Mouse (Mus musculus) right cerebral cortex, postnatal 10 days (tissue): ENCODE data around the gene Lrmda.
A peak's percentile ranks its signal among the peaks of the same experiment; 100 is the strongest.

ENCODE experiments used
- DNase-seq, 2 experiments: peaks; one replicate each; pipeline ENCODE4 v3.0.0; 2021; ENCODE audit warnings: low spot score in 2 of 2

Gene Lrmda

DNA sequence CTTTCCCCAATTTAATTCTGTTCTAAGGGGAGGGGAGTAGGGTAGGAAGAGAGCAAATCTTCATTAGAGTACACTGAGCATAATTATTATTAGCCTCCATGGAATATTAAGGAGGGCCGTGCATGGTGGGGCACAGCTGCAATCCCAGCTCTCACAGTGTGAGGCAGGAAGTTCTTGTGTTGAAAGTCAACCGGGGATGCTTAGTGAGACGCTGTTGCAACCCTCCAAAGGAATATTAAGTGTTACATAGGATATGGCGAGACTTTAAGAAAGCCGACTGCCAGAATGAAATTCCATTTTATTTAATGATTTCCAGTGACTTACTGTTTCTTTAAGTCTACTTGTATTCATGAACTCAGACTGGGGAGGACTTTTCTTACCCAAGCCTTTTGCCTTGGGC is 23.9 kb downstream of the Lrmda start:
- DNase-seq: no peak

DNA sequence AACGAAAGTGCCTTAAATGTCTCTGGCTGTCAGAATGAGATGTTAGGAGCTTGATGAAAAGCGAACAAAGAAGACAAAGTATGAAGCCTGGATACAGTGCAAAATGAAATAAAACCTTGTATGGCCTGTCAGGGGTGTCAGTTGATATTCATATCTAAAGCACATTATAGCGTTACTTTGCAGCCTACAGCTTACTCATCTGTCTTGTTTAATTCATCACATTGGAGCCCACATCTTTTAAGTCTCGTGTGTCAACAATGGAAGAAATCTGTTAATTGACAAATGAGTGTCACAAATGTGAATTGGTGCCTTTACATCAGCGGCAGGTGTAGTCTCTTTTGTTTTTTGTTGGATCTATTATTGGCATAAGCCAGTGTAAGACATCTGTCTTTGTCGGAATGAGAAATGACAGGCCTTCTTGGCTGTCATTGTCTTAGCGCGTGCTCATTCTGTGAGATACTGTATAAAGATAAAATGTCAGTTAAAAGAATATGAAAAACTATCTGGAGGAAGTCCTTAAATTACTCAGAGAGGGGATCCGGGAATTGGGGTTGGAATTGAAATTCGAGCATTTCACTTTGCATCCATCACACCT is 26.8 kb downstream of the Lrmda start:
- DNase-seq: no peak

DNA sequence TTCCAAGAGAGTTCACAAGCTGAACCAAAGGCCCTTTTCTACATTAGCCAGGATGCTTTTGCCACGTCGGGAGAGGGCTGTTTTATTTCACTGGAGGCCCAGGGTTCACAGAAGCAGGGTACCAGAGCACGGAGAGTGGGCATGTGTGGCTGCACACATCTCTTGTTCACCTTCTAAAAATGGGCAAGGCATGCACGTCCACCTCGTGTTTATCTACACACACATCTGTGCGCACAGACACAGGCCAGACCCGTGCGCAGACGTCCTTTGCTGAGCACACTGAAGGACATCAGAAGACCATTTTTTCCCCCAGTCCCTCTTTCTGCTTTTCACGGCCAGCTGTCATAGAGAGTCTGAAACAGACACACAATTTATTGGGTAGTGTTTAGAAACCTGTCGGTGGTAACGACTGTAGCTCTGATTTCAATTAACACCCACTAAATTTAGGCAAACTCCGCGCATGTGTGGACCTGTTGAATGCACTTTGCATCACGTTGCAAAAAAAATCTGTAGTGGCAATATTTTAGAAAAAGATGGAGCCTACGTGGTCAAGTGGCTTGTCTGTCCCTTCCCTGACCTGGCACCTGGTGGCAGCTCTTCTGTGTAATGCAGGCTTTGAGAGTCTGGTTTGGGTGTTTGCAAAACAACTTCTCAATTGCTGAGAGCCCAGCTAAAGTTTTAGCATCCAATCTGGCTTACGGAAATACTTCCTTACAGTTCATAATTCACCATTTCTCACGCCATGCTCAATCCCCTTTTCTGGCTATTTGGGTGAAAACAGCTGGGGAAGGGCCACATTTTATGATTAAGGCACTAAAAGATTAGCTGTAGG is 28.8 kb downstream of the Lrmda start:
- DNase-seq: no peak

DNA sequence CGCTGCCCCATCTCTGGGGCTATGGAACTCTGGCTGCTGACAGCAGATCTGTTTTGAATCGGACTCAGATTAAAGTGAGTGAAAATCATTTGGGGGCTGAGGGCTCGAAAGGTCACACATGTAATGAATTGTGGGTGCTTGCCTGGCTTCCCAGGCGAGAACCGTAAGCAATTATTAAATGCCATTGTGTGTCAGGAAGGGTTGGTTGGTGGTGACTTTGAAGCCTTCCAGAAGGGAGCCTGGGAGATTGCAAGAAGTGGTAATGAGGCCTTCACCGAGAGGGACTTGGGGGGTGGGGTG is 29.3 kb downstream of the Lrmda start:
- DNase-seq: no peak

DNA sequence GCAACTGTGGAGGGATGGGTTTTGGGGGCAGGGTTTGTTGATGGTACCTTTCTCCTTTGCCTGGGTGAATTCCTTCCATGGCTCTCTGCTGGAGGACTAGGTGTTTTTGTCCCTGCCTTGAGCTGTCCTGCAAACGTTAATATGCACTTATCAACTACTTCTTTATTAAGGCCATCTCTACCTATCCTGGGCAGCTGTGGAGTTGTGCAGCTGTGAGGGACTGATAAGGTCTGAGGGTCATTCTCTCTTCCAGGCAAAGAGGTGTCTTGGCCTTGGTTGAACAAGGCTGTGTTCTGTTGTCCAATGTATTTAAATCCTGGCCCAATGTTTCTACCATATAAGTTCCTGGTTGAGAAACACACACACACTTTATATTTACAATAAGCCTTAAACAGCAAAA is 29.8 kb downstream of the Lrmda start:
- no peak for DNase-seq

DNA sequence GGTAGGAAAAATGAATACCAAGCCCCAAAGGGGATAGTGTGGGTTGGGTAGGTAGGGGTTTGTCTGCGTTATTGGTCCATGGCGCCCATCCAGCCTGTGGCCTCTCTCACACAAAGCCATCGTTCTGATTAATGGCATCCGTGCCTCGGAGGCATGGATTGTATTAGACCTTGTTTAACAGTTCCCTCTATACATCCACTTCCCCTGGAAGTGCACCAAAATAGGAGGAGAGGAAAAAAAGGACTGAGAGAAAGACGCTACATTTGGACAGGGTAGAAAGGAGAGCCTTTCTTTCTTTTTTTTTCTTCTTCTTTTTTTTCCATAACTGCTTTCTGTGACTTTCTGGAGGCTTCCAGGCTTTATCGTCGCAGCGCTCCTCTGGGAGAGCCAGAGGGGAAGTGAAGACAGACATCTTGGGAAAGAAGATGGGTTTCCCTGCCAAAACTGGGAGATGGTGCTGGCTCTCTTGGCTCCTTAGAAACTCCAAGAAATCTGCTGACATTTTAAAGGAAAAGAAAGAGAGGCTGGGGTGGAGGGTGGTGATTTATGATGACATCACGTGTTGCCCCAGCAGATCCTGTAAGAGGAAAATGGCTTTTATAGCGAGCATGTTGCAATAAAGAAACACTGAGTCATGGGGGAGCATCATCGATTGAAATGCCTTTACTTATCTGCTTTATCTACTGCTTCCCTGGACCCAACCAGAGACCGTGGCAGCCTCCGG is 32.6 kb downstream of the Lrmda start:
- peak; percentile 25 to 35 for DNase-seq

DNA sequence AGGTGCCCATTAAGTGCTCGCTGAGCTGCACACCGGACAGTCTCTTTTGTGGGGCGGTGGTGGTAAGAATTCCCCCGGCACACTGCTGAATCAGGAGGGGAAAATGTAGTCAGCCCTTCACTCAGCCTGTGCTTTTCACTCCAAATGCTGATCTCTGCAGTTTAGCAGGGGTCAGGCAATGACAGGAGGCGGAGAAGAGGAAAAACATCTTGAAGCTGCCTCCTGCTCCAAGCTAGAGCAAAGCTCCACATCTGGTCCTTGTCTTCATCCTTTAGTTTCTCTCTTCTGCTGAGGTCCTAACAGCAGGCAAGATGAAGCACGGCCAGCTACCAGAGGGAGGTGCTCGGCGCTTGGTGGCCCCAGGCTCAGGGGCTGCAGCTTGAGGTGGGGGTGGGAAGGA is 36.1 kb downstream of the Lrmda start:
- no peak for DNase-seq

DNA sequence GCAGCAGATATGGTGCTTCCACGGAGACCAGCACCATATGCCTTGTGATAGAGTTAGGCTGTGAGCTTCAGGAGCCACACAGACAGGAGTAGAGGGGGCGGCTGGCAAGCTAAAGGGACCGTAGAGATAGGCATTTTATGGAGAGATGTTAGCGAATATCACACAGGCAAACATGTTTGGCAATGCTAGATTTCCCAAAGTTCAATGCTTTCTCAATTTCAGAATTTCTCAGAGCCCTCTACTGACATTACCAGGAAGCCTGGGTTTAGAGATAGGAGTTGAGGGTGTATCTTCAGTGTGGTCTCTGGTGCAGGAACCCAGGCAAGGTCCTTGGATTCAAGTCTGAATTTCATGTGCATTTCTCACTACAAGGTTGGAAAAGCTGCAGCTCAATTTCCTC is 36.7 kb downstream of the Lrmda start:
- DNase-seq: no peak

DNA sequence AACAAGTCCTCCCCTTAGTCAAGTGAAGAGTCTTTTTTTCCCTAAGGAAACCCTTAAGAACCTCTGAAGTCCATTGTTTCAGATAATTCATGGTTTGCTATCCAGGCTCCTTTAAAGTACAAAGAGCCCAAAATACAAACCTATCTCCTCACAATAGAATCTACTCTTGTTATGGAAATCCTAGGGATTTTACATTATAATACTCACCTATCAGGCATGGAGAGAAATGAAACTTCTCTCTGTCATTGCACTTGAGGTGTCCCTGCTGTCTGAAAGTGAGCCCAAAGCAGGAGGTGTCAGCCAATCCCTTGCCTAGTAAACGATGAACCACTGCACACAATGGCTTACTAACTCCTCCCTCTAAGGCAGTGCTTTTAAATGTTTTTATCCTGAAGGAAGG is 39.2 kb downstream of the Lrmda start:
- DNase-seq: no peak

DNA sequence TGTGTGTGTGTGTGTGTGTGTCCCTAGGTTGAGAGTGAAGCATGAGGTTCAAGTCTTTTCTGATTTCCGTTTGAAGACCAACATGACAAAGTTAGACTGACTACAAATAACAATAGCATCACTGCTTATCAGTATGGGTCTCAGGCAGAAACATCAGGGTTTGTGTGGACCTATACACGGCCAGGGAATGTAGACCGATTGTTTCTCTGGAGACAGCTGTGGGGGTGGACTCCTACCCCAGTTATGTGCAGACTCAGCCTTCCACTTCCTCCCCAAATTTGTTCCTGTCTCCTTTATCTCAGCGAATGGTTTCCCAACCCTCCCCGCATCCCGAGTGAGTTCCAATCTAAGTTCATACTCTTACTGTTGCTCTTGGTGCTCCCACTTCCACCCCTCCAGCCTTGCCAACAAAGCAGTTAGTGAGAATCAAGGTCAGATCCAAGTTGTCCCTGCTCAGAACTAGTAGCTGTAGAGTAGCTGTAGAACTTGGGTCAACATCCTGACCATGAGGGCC is 39.9 kb downstream of the Lrmda start:
- no peak for DNase-seq

DNA sequence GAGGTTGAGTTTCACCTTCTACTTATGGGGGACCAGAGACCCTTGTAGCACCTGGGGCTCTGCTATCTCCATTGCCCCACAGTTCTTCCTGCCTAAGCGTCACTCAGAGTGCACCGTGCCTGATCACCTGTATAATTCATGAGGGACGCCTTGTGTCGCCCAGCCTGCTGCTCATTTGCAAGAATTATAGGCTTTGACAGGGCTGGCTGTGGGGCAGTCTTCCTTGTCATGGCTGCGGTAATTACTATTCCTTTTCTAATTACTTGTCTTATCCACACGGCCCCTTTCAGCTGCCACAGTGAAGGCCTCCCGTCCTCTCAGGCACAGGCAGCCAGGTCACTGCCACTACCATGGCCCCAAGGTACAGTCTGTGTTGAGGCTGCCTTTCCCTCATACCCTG is 41.3 kb downstream of the Lrmda start:
- DNase-seq: no peak

DNA sequence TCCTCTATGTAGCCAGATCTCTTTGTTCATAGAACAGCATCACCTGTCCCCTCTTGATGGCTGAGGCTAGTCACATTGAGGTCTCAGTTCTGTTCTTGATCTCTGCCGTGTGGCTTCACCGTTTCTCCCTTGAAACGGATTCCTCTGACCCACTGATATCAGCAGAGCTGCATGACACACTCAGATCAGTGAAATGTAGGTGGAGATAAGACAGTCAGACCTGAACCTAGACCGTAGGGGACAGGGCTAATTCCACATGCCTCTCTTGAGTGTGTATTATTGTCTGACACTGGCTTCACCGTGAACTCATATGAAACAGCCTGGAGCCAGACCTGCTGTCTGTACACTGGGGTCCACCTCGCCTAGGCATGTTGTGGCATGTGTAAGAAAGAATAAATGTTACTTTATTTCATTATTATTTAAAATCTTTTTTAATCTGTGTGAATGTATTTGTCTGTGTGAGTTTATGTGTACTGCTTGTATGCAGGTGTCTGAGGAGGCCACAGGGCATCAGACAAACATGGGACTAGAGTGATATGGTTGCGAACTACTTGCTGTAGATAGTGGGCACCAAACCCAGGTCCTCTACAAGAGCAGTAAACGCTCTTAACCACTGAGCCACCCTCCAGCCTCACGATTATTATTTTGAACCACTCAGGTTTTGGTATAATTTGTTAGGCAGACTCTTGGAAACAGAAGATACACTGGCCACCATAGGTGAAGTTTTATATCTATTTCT is 42.8 kb downstream of the Lrmda start:
- no peak for DNase-seq

DNA sequence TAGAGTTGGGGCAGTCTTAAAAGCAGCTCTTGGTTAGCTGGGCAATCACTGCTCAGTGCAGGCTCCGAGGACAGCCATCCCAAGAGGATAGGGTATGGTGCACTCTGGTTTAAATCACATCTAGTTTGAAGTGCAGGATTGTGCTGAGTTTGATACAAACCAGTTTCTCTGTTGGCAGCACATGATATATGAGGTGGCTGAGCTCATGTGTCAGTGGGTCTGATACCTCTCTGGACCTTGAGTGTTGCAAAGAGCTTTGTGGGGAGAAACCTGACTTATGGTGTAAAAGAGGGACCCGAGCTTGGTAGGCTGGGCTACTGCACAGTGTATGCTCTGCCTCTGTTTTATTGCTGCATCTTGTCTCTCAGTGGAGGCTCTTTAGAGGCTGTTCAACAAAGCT is 49.7 kb downstream of the Lrmda start:
- DNase-seq: no peak

DNA sequence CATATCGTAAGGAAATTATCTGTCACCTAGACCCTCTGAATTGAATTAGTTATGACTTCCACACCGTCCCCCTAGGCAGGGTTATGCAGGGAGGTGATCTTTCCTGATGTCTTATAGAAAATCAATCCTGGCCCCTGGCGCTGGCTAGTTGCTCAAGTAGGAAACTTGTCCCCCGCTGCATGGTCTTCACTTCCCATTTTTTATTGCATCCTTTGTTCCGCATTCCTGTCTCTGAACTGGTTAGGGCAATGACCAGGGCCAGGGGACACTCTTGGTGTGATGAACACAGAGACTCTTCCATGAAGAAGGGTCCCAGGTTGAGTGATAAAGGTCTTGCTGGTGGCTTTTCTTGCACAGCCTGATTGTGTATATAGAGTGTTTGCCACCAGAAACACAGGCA is 53.9 kb downstream of the Lrmda start:
- DNase-seq: no peak

DNA sequence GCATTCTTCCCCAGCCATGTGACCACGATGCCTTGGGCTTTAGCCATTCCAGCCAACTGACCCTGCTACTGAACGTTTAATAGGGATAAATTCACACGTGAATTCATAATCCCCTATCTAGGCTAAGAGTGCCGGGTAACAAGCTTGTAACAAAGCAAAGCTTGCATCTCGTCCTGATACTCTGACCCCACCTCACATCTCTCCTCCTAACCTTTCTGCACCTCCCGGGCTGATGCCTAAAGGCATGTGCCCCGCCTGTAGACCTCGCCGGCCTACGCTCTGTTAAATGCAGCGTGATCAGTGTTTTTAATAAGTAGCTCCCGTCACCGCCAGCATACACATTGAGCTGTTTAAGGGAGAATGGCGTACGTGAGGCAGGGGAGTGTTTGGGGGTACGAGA is 54.7 kb downstream of the Lrmda start:
- no peak for DNase-seq

DNA sequence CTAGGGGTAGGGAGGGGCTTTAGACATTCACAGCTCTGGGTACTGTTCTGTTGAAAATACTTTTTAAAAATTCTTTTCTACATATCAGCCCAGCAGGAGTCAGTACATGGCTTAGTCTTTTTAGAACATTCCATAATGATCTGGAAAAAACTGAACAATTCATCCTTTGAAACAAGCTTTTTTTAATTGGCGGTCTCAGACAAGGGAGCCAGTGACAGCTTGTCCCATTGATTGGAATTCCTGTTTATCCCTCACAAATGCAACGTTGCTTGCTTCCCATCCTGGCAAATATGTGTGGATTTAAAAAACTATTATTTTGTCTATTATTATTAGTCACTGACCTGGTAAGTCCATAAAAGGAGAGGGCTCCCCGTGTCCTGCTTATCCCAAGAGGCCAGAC is 64.4 kb downstream of the Lrmda start:
- DNase-seq: no peak

DNA sequence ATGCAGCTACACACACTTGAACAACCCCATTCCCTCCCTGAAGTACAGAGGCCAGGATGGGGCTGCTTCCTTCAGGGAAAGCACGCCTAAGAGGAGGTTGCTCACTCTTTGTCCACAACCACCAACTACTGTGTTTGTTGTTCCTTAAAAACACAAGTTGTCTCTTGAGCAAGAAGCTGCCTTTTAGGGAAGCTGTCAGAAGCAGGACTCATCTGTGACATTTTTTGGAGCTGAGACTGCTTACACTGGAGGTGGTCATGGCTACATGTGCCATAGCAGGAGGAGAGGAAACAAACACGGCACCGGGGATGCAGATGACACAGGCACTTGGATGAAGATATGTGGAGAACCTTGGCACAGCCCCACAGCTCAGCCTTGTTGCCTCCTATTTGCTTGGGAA is 65.9 kb downstream of the Lrmda start:
- no peak for DNase-seq

DNA sequence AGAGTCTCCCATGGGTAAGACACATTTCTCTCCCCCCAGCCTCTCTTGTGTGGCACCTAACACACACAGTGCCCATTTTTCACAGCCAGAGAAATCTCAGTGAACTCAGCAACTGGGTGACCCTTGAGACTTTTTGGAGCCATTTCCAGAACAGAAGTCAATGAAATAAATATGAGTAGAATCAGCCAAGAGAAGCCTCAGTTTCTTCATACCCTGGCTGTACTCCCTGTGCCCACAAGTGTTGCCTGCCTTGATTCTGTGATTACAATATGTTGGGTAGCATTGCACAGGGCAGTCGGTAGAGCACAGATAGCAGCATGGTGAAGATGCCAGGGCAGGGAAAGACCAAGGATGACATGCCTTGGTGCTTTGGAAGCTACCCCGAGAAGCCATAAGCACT is 69.1 kb downstream of the Lrmda start:
- DNase-seq: no peak

DNA sequence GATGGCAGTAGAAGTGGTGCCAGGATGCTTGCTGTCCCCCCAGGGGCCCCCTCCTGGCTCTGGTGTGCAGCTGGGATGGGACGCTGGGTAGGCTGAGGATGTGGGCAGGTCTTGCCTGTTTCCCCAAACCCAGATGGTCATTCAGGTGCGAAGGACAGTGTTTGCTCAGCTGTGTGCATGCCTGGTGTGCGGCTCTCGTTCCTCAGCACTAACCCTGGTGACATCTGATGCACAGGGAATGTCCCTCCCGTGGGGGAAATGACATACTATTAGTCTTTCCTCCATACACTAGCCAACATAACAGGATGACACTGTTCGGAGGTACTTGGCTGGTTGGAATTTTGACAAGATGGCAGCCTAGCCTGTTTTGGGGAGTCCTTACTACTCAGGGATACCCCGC is 69.8 kb downstream of the Lrmda start:
- DNase-seq: no peak

DNA sequence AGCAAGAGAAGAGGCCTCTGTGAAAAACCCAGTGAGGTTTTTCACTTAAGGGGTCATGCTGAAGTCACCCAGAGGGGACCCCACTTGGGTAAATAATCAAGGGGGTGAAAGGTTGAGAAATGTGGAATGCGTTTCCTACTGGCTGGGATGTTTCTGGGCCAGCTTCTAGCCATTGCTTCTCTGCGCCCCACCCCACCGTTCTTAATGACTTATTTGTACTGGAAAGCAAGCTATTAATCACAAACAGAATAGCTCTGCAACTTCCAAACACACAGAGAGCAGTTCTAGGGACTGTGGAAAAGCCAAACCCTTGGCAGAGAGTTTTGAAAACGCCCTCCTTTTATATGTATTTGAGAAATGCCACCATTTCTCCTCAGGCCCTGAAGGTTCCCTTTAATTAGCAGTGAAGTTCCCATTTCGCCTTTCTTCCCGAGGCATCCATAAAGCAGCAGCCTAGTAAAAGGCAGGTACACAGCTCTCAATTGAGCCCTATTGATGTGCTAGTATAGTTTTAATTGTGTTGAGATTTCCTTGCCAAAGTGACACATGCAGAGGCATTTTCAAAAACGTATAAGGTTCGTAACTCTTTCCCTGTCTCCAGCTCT is 70.5 kb downstream of the Lrmda start:
- DNase-seq: no peak

DNA sequence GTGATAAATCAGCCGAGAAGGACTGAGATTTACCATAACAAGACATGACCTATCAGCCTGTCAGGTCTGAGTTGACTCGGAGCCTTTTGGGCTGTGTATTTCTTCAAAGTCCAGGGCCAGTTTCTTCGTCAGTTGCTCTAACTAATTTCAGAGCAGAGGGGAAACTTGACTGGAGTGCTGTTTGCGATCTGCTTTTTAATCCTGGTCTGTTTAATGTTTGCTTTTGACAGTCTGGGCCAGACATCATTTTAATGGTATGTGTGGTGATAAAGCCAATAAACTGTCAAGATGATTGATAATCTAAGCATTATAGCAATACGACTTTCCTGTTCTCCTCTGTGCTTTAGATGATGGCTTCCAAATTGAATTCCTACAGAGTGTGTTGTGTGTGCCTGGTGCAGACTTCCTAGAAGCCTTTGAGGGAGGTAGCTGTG is 71.3 kb downstream of the Lrmda start:
- no peak for DNase-seq

DNA sequence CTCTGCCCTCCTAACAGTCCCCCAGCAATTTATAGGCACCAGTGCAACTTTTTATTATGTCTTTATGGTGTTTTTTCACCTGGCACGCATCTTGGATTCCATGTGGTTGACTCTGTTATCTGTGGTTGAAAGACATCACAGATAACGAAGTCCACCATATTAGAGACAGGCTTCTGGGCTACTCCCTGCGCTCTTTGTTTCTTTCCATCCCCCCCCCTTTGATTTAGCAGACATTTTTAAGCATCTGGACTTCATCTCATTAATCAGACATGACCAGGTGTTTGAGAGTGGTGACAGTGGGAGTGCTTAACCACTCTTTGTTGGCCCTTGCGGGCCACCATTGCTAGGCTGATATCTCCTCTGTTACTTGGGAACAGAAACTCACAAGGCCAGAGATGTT is 71.8 kb downstream of the Lrmda start:
- DNase-seq: no peak
